Mouse (Mus musculus) hindbrain, embryonic 11.5 days (tissue): ENCODE results near the gene Cltb. TPM values are rescaled to one million over a fixed set of nuclear protein-coding genes. Genes with fewer than 3 reads are reported as not detected.

Source experiments
- ATAC-seq: fragments of 200-750 bp; cut with Nextera tagmentation; 2 replicates; pipeline ENCODE4 v1.8.0; 2017; ENCODE audit warnings: mild to moderate bottlenecking, moderate TSS enrichment, moderate library complexity; ENCODE audit not compliant: low FRiP score
- DNase-seq: peaks from one replicate; pipeline ENCODE4 v3.0.0-alpha.2; 2015; ENCODE audit warnings: low spot score
- H3K27ac ChIP-seq: fragments of 300-500 bp; sonication (generic); 2 replicates; pipeline ENCODE4 v1.5.1; 2014; ENCODE audit warnings: mild to moderate bottlenecking, low read depth, low read length
- H3K27me3 ChIP-seq: fragments of 300-500 bp; sonication (generic); 2 replicates; pipeline ENCODE4 v1.6.1; 2014; ENCODE audit warnings: mild to moderate bottlenecking, low read length, moderate library complexity, mixed read lengths; ENCODE audit not compliant: control insufficient read depth, insufficient read depth
- H3K36me3 ChIP-seq: fragments of 300-500 bp; sonication (generic); 2 replicates; pipeline ENCODE4 v1.6.1; 2014; ENCODE audit warnings: mild to moderate bottlenecking, low read length, moderate library complexity, mixed read lengths; ENCODE audit not compliant: control insufficient read depth, insufficient read depth
- H3K4me1 ChIP-seq: fragments of 300-500 bp; sonication (generic); replicated peaks from 2 replicates; pipeline ENCODE4 v1.6.1; 2014; ENCODE audit warnings: low read length, mixed read lengths; ENCODE audit not compliant: control insufficient read depth, insufficient read depth
- H3K4me2 ChIP-seq: fragments of 300-500 bp; sonication (generic); replicated peaks from 2 replicates; pipeline ENCODE4 v1.6.1; 2014; ENCODE audit warnings: mild to moderate bottlenecking, low read depth, low read length
- H3K4me3 ChIP-seq: fragments of 300-500 bp; sonication (generic); 2 replicates; pipeline ENCODE4 v1.5.1; 2014; ENCODE audit warnings: low read depth, low read length
- H3K9ac ChIP-seq: fragments of 300-500 bp; sonication (generic); 2 replicates; pipeline ENCODE4 v1.6.1; 2014; ENCODE audit warnings: low read depth, low read length
- H3K9me3 ChIP-seq: fragments of 300-500 bp; sonication (generic); 2 replicates; pipeline ENCODE4 v1.6.1; 2016; ENCODE audit warnings: low read length; ENCODE audit not compliant: control insufficient read depth
- WGBS: fragments of 180-500 bp; shearing (Covaris S2); extraction: QIAGEN DNeasy Blood & Tissue Kit; methylation state at CpG from one replicate; pipeline ENCODE4 v1.1.7; 2014; 5-methylcytosine and 5-hydroxymethylcytosine counted together
- polyA plus RNA-seq: library from polyadenylated mRNA; unstranded; fragments of >200 nt; fragmentation: Nextera tagmentation; extraction: Ambion mirVana; gene quantifications from 2 replicates; pipeline ENCODE4 v1.2.1, GENCODE M21; 2014

The Cltb gene
- polyA plus RNA-seq, 1 experiment from 2014 or later = 36.8 TPM

- DNase-seq (peak; percentile 99), ATAC-seq (peak; percentile 98)
- under 1% methylated on average over 51 of the region's 51 CpGs for WGBS
- Histone ChIP-seq H3K4me1 (no peaks in the 10 kb centered on the region), H3K4me2 (peak within 1 kb of the TSS; percentile 74), H3K4me3 (peak within 1 kb of the TSS; percentile 75), H3K36me3 (no peaks in the 10 kb centered on the region), H3K9ac (peak within 1 kb of the TSS; percentile 76), H3K27me3 (no peaks in the 10 kb centered on the region), H3K27ac (peak within 1 kb of the TSS; percentile 19), H3K9me3 (no peaks in the 10 kb centered on the region)
Observed at GRCm38 (mm10) chr13:54589996-54590951, 20.9 kb downstream of the Cltb start, which contains the start of the genes Nop16 and Higd2a. Nop16 (minus strand) TSS chr13:54590090. Higd2a (plus strand) TSS chr13:54590207.

- WGBS = 2% methylated on average over 24 of the region's 24 CpGs
- Histone ChIP-seq H3K4me1 (no peaks in the 10 kb centered on the region), H3K9ac (peak overlapping the region; percentile 53), H3K27me3 (no peaks in the 10 kb centered on the region), H3K27ac (no peak overlapping the region), H3K9me3 (no peaks in the 10 kb centered on the region), H3K4me3 (peak overlapping the region; percentile 75), H3K4me2 (peak overlapping the region; percentile 52), H3K36me3 (no peaks in the 10 kb centered on the region)
- DNase-seq (no peak), ATAC-seq (peak; percentile 25)
Observed at GRCm38 (mm10) chr13:54589414-54589995, 21.6 kb downstream of the Cltb start.

- Histone ChIP-seq H3K27me3 (no peaks in the 10 kb centered on the region), H3K4me3 (no peak overlapping the region), H3K4me1 (no peaks in the 10 kb centered on the region), H3K4me2 (no peak overlapping the region), H3K9me3 (no peaks in the 10 kb centered on the region), H3K36me3 (no peaks in the 10 kb centered on the region), H3K9ac (no peak overlapping the region), H3K27ac (no peak overlapping the region)
- DNase-seq (no peak), ATAC-seq (no peak)
- 93% methylated on average over 11 of the region's 11 CpGs for WGBS
Observed at GRCm38 (mm10) chr13:54585831-54586230, 25.3 kb downstream of the Cltb start.

- 88% methylated on average over 5 of the region's 5 CpGs for WGBS
- no peaks in the 10 kb centered on the region for H3K36me3 ChIP-seq
Observed at GRCm38 (mm10) chr13:54582860-54583259, 28.3 kb downstream of the Cltb start.

GRCm38 (mm10) chr13:54582126-54582525 is 29.0 kb downstream of the Cltb start:
- WGBS = 87% methylated on average over 10 of the region's 10 CpGs
- no peak overlapping the region for H3K27ac ChIP-seq
- no peak for ATAC-seq

More at GRCm38 (mm10) chr13:54582860-54583259, 28.3 kb downstream of the Cltb start:
- Histone ChIP-seq H3K9ac (no peak overlapping the region), H3K4me3 (no peak overlapping the region), H3K27me3 (no peaks in the 10 kb centered on the region), H3K9me3 (no peaks in the 10 kb centered on the region), H3K27ac (no peak overlapping the region), H3K4me1 (no peaks in the 10 kb centered on the region), H3K4me2 (no peak overlapping the region)
- DNase-seq (no peak), ATAC-seq (no peak)

GRCm38 (mm10) chr13:54581385-54581784 is 29.8 kb downstream of the Cltb start:
- no peak overlapping the region for H3K9ac ChIP-seq
- H3K4me1 ChIP-seq = no peaks in the 10 kb centered on the region
- H3K9me3 ChIP-seq = no peaks in the 10 kb centered on the region
- WGBS = 91% methylated on average over 2 of the region's 2 CpGs
- no peak overlapping the region for H3K27ac ChIP-seq
- H3K36me3 ChIP-seq = no peaks in the 10 kb centered on the region
- no peak overlapping the region for H3K4me2 ChIP-seq
- H3K4me3 ChIP-seq = no peak overlapping the region
- ATAC-seq (no peak), DNase-seq (no peak)
- no peaks in the 10 kb centered on the region for H3K27me3 ChIP-seq

More at GRCm38 (mm10) chr13:54582126-54582525, 29.0 kb downstream of the Cltb start:
- Histone ChIP-seq H3K9me3 (no peaks in the 10 kb centered on the region), H3K4me3 (no peak overlapping the region), H3K27me3 (no peaks in the 10 kb centered on the region), H3K4me2 (no peak overlapping the region), H3K36me3 (no peaks in the 10 kb centered on the region), H3K4me1 (no peaks in the 10 kb centered on the region), H3K9ac (no peak overlapping the region)
- no peak for DNase-seq

- H3K9me3 ChIP-seq = no peaks in the 10 kb centered on the region
- H3K27ac ChIP-seq = no peak overlapping the region
- no peaks in the 10 kb centered on the region for H3K4me1 ChIP-seq
- DNase-seq (no peak), ATAC-seq (no peak)
- H3K36me3 ChIP-seq = no peaks in the 10 kb centered on the region
- no peak overlapping the region for H3K4me3 ChIP-seq
- 83% methylated on average over 21 of the region's 21 CpGs for WGBS
- H3K4me2 ChIP-seq = no peak overlapping the region
- H3K27me3 ChIP-seq = no peaks in the 10 kb centered on the region
- no peak overlapping the region for H3K9ac ChIP-seq
Observed at GRCm38 (mm10) chr13:54577652-54578507, 33.3 kb downstream of the Cltb start.

- WGBS = 6% methylated on average over 19 of the region's 19 CpGs
- peak overlapping the region; percentile 85 for H3K4me2 ChIP-seq
- no peaks in the 10 kb centered on the region for H3K4me1 ChIP-seq
- peak overlapping the region; percentile 72 for H3K27ac ChIP-seq
- H3K4me3 ChIP-seq = peak overlapping the region; percentile 94
- H3K9ac ChIP-seq = peak overlapping the region; percentile 92
- no peaks in the 10 kb centered on the region for H3K27me3 ChIP-seq
- H3K9me3 ChIP-seq = no peaks in the 10 kb centered on the region
- ATAC-seq = peak; percentile 26; the same call in 1 of the 2 replicates
- no peak for DNase-seq
- H3K36me3 ChIP-seq = no peaks in the 10 kb centered on the region
Observed at GRCm38 (mm10) chr13:54575489-54575888, 35.7 kb downstream of the Cltb start.
